Mouse (Mus musculus): ENCODE results near the gene Crp. TPM values are rescaled to one million over a fixed set of nuclear protein-coding genes. Genes with fewer than 3 reads are reported as not detected.

Gene Crp
- not detected in 2 replicates for polyA plus RNA-seq (2012)

GRCm38 (mm10) chr1:172697844-172698243 is at the start of gene Crp:
TSS of gene Crp (plus strand) at chr1:172698055.

Other genes starting within 250 kb of the Crp start
- gene Slamf9, start 222.7 kb upstream of the Crp start, polyA plus RNA-seq (2012) = not detected in 2 replicates
- gene Igsf9, start 216.3 kb upstream of the Crp start, polyA plus RNA-seq (2012) = 1.2 and 1.7 TPM in 2 replicates
- gene Tagln2, start 198.0 kb upstream of the Crp start, polyA plus RNA-seq (2012) = 736 and 821 TPM in 2 replicates
- gene Cfap45, start 177.3 kb upstream of the Crp start, polyA plus RNA-seq (2012) = 0.12 and 0.32 TPM in 2 replicates
- not detected in 2 replicates for gene Vsig8, start 142.1 kb upstream of the Crp start, polyA plus RNA-seq (2012)
- gene Slamf8, start 107.5 kb upstream of the Crp start, polyA plus RNA-seq (2012) = 0.09 and 0.18 TPM in 2 replicates
- gene Fcrl6, start 95.5 kb upstream of the Crp start, polyA plus RNA-seq (2012) = not detected in 2 replicates
- gene Dusp23, start 65.1 kb upstream of the Crp start, polyA plus RNA-seq (2012) = 21.6 and 23.7 TPM in 2 replicates
- not detected in 2 replicates for gene Apcs, start 197.0 kb downstream of the Crp start, polyA plus RNA-seq (2012)